Comparison of ENCODE assay signal across 8 mouse cellular contexts in the genomic region with DNA sequence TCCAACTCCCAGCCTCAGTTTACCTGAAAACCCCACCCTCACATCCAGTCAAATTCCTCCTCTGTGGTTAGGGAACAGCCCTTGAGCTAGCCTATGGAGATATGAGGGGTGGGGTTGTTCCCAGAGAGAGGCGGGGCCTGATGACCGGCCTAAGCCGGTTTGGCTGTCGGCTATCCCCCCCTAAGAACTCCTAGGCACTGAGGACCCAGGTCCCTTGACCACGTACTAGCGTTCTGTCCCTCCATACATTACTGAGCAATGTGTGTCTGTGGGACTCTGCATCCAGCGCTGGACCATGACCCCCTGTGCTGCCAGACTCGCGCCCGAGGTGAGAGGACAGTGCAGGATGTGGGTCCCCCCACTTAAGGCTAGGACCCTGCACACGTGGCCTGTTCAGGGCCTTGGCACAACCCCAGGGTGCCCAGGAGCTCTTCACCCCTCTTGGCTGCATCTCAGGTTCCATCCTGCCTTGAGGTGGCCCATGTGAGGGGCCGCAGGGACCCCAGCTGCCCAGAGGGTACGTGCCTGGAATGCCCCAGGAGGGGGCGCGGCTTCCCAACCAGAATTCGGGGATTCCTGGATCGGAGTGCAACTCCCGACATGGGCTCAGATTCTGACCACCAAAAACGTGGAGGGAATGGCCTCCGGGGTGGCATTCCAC. TPM values are rescaled to one million over a fixed set of nuclear protein-coding genes. Genes with fewer than 3 reads are reported as not detected.
DNase-seq lines count a peak whose midpoint lies in the region; ATAC-seq lines count a peak whose summit lies in the region.

No protein-coding gene starts in this region.

- no peaks in the 10 kb centered on the region for H3K36me3 ChIP-seq in embryonic facial prominence, embryonic 14.5 days (ENCODE audit: control insufficient read depth, insufficient read depth, low read length)
- 0 out of 2 replicates have a peak, but pooled peaks cover 3% of the 10 kb centered on the region for H3K36me3 ChIP-seq in intestine, embryonic 14.5 days (ENCODE audit: control insufficient read depth, insufficient read depth, low read length)
- H3K36me3 ChIP-seq in neural tube, embryonic 12.5 days = no peaks in the 10 kb centered on the region

- H3K4me1 ChIP-seq in embryonic facial prominence, embryonic 14.5 days (ENCODE audit: control insufficient read depth, insufficient read depth, low read length) = 0 out of 2 replicates have a peak, but pooled peaks cover 9% of the 10 kb centered on the region
- peaks cover 14% of the 10 kb centered on the region; the same call in 1 of the 2 replicates for H3K4me1 ChIP-seq in intestine, embryonic 14.5 days (replicated peaks; ENCODE audit: control insufficient read depth, insufficient read depth, low read length)
- H3K4me1 ChIP-seq in neural tube, embryonic 12.5 days = peaks cover 10% of the 10 kb centered on the region

- no peak overlapping the region for H3K27ac ChIP-seq in embryonic facial prominence, embryonic 14.5 days (replicated peaks; ENCODE audit: low read depth, low read length)
- H3K27ac ChIP-seq in intestine, embryonic 14.5 days (ENCODE audit: low read depth) = peak overlapping the region; percentile 52
- H3K27ac ChIP-seq in neural tube, embryonic 12.5 days = no peak overlapping the region

- peak overlapping the region; percentile 46 for H3K4me2 ChIP-seq in embryonic facial prominence, embryonic 14.5 days (ENCODE audit: low read depth, low read length)
- H3K4me2 ChIP-seq in intestine, embryonic 14.5 days (ENCODE audit: low read length) = peak overlapping the region; percentile 47
- peak overlapping the region; percentile 40 for H3K4me2 ChIP-seq in neural tube, embryonic 12.5 days (replicated peaks)

- H3K4me3 ChIP-seq in embryonic facial prominence, embryonic 14.5 days (ENCODE audit: low read depth, low read length) = peak overlapping the region; percentile 14
- H3K4me3 ChIP-seq in intestine, embryonic 14.5 days (ENCODE audit: low read depth, low read length) = peak overlapping the region; percentile 27
- H3K4me3 ChIP-seq in neural tube, embryonic 12.5 days = no peak overlapping the region; the same call in 1 of the 2 replicates

- H3K27me3 ChIP-seq in embryonic facial prominence, embryonic 14.5 days (replicated peaks; ENCODE audit: control insufficient read depth, insufficient read depth, low read length) = peaks cover 17% of the 10 kb centered on the region
- H3K27me3 ChIP-seq in intestine, embryonic 14.5 days (replicated peaks; ENCODE audit: control insufficient read depth, insufficient read depth, low read length) = peaks cover 9% of the 10 kb centered on the region
- peaks cover 60% of the 10 kb centered on the region for H3K27me3 ChIP-seq in neural tube, embryonic 12.5 days (replicated peaks)

- peak; percentile 55 to 66 for DNase-seq in kidney, postnatal 4 days
- DNase-seq in kidney, postnatal 36 days = no peak
- no peak for DNase-seq in embryonic facial prominence, embryonic 14.5 days (ENCODE audit: low spot score)
- DNase-seq in intestine, embryonic 14.5 days (ENCODE audit: low spot score) = peak; percentile 71
- no peak for DNase-seq in spleen, adult 12 weeks (ENCODE audit: low spot score)
- DNase-seq in ovary, adult 18-20 months (ENCODE audit: low spot score) = no peak
- DNase-seq in gastrocnemius, adult 18-20 months (ENCODE audit: low spot score) = no peak

- 9% methylated on average over 19 of the region's 20 CpGs for WGBS in embryonic facial prominence, embryonic 14.5 days
- WGBS in intestine, embryonic 14.5 days = 8% methylated on average over 20 of the region's 20 CpGs
- 6% methylated on average over 20 of the region's 20 CpGs for WGBS in neural tube, embryonic 12.5 days

- H3K9me3 ChIP-seq in embryonic facial prominence, embryonic 14.5 days (ENCODE audit: control insufficient read depth, low read length) = no peaks in the 10 kb centered on the region
- H3K9me3 ChIP-seq in intestine, embryonic 14.5 days (ENCODE audit: control insufficient read depth, low read length) = no peaks in the 10 kb centered on the region
- no peaks in the 10 kb centered on the region for H3K9me3 ChIP-seq in neural tube, embryonic 12.5 days

- H3K9ac ChIP-seq in embryonic facial prominence, embryonic 14.5 days (ENCODE audit: low read depth, low read length) = peak overlapping the region; percentile 45
- peak overlapping the region; percentile 53 for H3K9ac ChIP-seq in intestine, embryonic 14.5 days (ENCODE audit: low read length)
- peak overlapping the region; percentile 17; the same call in 1 of the 2 replicates for H3K9ac ChIP-seq in neural tube, embryonic 12.5 days

- ATAC-seq in embryonic facial prominence, embryonic 14.5 days (ENCODE audit: low read depth) = peak; percentile 38; the same call in 1 of the 2 replicates
- peak; percentile 75 for ATAC-seq in intestine, embryonic 14.5 days (replicated peaks; ENCODE audit: low FRiP score, low TSS enrichment, low read depth)
- no peak for ATAC-seq in neural tube, embryonic 12.5 days (ENCODE audit: low FRiP score, low read depth)

RNA-seq across cellular contexts. Expression of a gene that starts 3.1 kb away (rescaled TPM):
- 4.4 and 6.4 TPM in 2 replicates for polyA plus RNA-seq in embryonic facial prominence, embryonic 14.5 days (2014; fragmentation: Nextera tagmentation; extraction: Ambion mirVana)
- 6.8 and 8.0 TPM in 2 replicates for polyA plus RNA-seq in intestine, embryonic 14.5 days (2014; fragmentation: Nextera tagmentation; extraction: Ambion mirVana)
- polyA plus RNA-seq in neural tube, embryonic 12.5 days (2016; fragmentation: Nextera tagmentation; extraction: Ambion mirVana) = 4.3 and 4.7 TPM in 2 replicates
- 1 to 10 TPM in 1 of 2 experiments, under 1 TPM in 1; 0.75 to 1.3 TPM for total RNA-seq in gastrocnemius, adult 18-20 months (2021)

RNA-seq across cellular contexts. Expression of a gene that starts 20.0 kb away (rescaled TPM):
- 207 and 227 TPM in 2 replicates for polyA plus RNA-seq in embryonic facial prominence, embryonic 14.5 days (2014; fragmentation: Nextera tagmentation; extraction: Ambion mirVana)
- polyA plus RNA-seq in intestine, embryonic 14.5 days (2014; fragmentation: Nextera tagmentation; extraction: Ambion mirVana) = 255 and 274 TPM in 2 replicates
- polyA plus RNA-seq in neural tube, embryonic 12.5 days (2016; fragmentation: Nextera tagmentation; extraction: Ambion mirVana) = 160 and 166 TPM in 2 replicates
- total RNA-seq in gastrocnemius, adult 18-20 months (2021) = 10 to 100 TPM; 44.3 to 46.2 TPM

RNA-seq across cellular contexts. Expression of a gene that starts 23.3 kb away (rescaled TPM):
- 2.5 and 2.8 TPM in 2 replicates for polyA plus RNA-seq in embryonic facial prominence, embryonic 14.5 days (2014; fragmentation: Nextera tagmentation; extraction: Ambion mirVana)
- 3.7 and 3.8 TPM in 2 replicates for polyA plus RNA-seq in intestine, embryonic 14.5 days (2014; fragmentation: Nextera tagmentation; extraction: Ambion mirVana)
- polyA plus RNA-seq in neural tube, embryonic 12.5 days (2016; fragmentation: Nextera tagmentation; extraction: Ambion mirVana) = 9.9 and 10.7 TPM in 2 replicates
- total RNA-seq in gastrocnemius, adult 18-20 months (2021) = 1 to 10 TPM; 6.6 to 7.6 TPM

RNA-seq across cellular contexts. Expression of a gene that starts 27.4 kb away (rescaled TPM):
- polyA plus RNA-seq in embryonic facial prominence, embryonic 14.5 days (2014; fragmentation: Nextera tagmentation; extraction: Ambion mirVana) = 505 and 517 TPM in 2 replicates
- polyA plus RNA-seq in intestine, embryonic 14.5 days (2014; fragmentation: Nextera tagmentation; extraction: Ambion mirVana) = 607 and 623 TPM in 2 replicates
- polyA plus RNA-seq in neural tube, embryonic 12.5 days (2016; fragmentation: Nextera tagmentation; extraction: Ambion mirVana) = 499 and 515 TPM in 2 replicates
- total RNA-seq in gastrocnemius, adult 18-20 months (2021) = 100 to 1,000 TPM; 631 to 739 TPM

RNA-seq across cellular contexts. Expression of a gene that starts 31.2 kb away (rescaled TPM):
- polyA plus RNA-seq in embryonic facial prominence, embryonic 14.5 days (2014; fragmentation: Nextera tagmentation; extraction: Ambion mirVana) = 293 and 304 TPM in 2 replicates
- polyA plus RNA-seq in intestine, embryonic 14.5 days (2014; fragmentation: Nextera tagmentation; extraction: Ambion mirVana) = 320 and 368 TPM in 2 replicates
- 106 and 107 TPM in 2 replicates for polyA plus RNA-seq in neural tube, embryonic 12.5 days (2016; fragmentation: Nextera tagmentation; extraction: Ambion mirVana)
- total RNA-seq in gastrocnemius, adult 18-20 months (2021) = 10 to 100 TPM in 1 of 2 experiments, 1 to 10 TPM in 1; 5.2 to 10.5 TPM

Comparison
In these comparisons a context has a peak if more than half of its experiments do, and no peak if none do; other contexts are left out.
1. DNase-seq: peak in kidney, postnatal 4 days (2 of 2) and intestine, embryonic 14.5 days (single experiment); none in kidney, postnatal 36 days (0 of 2), embryonic facial prominence, embryonic 14.5 days (single experiment), spleen, adult 12 weeks (single experiment), ovary, adult 18-20 months (single experiment) and gastrocnemius, adult 18-20 months (single experiment).
2. Peak in every context shown above with its lines, with median percentiles within 50 percentile points of each other: H3K4me2 ChIP-seq and H3K9ac ChIP-seq.